Mouse (Mus musculus): ENCODE results near the gene Rad18.

GRCm38 (mm10) chr6:112577198-112577597 is 119.3 kb downstream of the Rad18 start:
- TF ChIP-seq POLR2A (IDR thresholded peaks at IDR 0.05; ENCODE audit: low read depth, low read length) (no peak), CTCF (IDR thresholded peaks at IDR 0.05; ENCODE audit: extremely low read depth, insufficient read length, insufficient replicate concordance, low read depth, low read length) (no peak)

Measured in small intestine, adult 2 months (tissue).